Mouse (Mus musculus) hindlimb bud, embryonic 11.5 days (tissue): ENCODE results near the gene Vmn1r120.
"Not testable (repeated sequence)": the region's sequence is repeated elsewhere in the genome, so short reads cannot be mapped to it uniquely, and the experiment has no call there.

Experiments
- DNase-seq: peaks from one replicate; pipeline ENCODE4 v3.0.0-alpha.2; 2012; ENCODE audit warnings: low read depth, low spot score; ENCODE audit errors: extremely low spot score

Gene Vmn1r120

DNA sequence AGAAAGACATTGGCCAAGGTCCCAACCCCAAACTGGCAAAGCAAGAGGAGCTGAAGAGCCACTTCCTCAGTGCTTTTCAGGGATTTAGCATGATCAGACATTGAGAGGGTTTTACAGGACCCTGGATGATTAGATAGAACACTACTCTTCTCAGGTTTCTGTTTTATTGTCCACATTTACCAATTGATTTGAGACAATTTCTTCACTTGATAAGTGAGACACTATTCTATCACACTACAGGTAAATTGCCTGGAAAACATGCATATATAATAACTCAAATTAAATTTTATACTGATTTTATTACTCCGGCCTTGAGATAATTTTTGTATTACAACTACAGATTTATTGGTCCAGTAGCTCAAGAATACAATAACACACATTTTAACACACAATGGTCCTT lies at the start of gene Vmn1r120:
Gene Vmn1r120, minus strand, starts transcription at position 101 of the 400 bp plus-strand sequence.
- DNase-seq, result not testable (repeated sequence)

DNA sequence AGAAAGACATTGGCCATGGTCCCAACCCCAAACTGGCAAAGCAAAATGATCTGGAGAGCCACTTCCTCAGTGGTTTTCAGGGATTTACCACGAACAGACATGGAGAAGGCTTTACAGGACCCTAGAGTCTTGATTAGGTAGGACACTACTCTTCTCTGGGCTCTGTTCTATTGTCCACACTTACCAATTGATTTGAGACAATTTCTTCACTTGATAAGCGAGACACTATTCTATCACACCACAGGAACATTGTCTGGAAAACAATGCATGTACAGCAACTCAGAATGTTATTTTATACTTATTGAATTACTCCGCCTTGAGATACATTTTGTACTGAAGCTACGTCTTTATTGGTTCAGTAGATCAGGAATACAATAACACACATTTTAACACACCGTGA lies 44.8 kb upstream of the Vmn1r120 start, which contains the start of gene Vmn1r121:
Gene Vmn1r121, minus strand, starts transcription at position 101 of the 400 bp plus-strand sequence.
- not testable (repeated sequence) for DNase-seq

DNA sequence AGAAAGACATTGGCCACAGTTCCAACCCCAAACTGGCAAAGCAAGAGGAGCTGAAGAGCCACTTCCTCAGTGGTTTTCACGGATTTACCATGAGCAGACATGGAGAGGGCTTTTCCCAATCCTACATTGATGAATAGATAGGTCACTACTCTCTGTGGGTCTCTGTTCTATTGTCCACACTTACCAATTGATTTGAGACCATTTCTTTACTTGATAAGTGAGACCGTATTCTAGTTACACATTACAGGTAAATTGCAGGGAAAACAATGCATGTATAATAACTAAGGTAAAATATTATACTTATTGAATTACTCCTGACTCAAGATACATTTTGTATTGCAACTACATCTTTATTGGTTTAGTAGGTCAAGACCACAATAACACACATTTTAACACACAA lies 41.2 kb downstream of the Vmn1r120 start, which contains the start of gene Vmn1r119:
Gene Vmn1r119, minus strand, starts transcription at position 101 of the 400 bp plus-strand sequence.
- DNase-seq, result not testable (repeated sequence)
